Mouse (Mus musculus) Patski (cell line): ENCODE results near the gene Traf2. TPM values are rescaled to one million over a fixed set of nuclear protein-coding genes. Genes with fewer than 3 reads are reported as not detected.

Source experiments
- ATAC-seq: fragments of 100-300 bp; one replicate; pipeline ENCODE4 v1.8.0; 2021
- CTCF ChIA-PET: fragments of 350-600 bp; sonication (Branson Sonifier 250); formaldehyde crosslinking; loops from one replicate; lab custom pipeline; 2022; ENCODE audit warnings: inconsistent platforms; lab: Charles Lee
- POLR2A ChIA-PET: fragments of 350-600 bp; sonication (Branson Sonifier 250); formaldehyde crosslinking; loops from one replicate; lab custom pipeline; 2022; ENCODE audit warnings: antibody characterized with exemption, inconsistent platforms; lab: Charles Lee
- DNase-seq: peaks from one replicate; pipeline ENCODE4 v3.0.0-alpha.2; 2011; ENCODE audit warnings: low read depth, low spot score
- H3K27me3 ChIP-seq: fragments of 371-371 bp; one replicate; pipeline ENCODE4 v1.5.1; 2021
- CTCF ChIP-seq: fragments of 100-300 bp; IDR thresholded peaks from one replicate; pipeline ENCODE4 v1.5.1; 2021
- in situ Hi-C: fragments of 300-500 bp; cut with MboI; formaldehyde crosslinking; loops from 3 replicates; pipeline ENCODE4 v1.11.1; 2018; ENCODE audit warnings: low pct_unique_long_range_greater_than_20kb, mixed read lengths
- polyA plus RNA-seq: library from polyadenylated mRNA; unstranded; gene quantifications from one replicate; pipeline ENCODE4 v1.2.3, GENCODE M21; 2021

Gene Traf2
- polyA plus RNA-seq = 30.4 TPM

- POLR2A ChIA-PET = interaction anchor here (0.7 to 2.3 kb wide), 4 partner anchors 10 to 45 kb away, joined by 3 to 9 read pairs (median 6); partner anchors contain the start of genes C8g, Edf1 and Fbxw5
- H3K27me3 ChIP-seq = no peaks in the 10 kb centered on the region
- CTCF ChIA-PET = interaction anchor here (1.1 to 5.7 kb wide), 5 partner anchors 9 to 146 kb away, joined by 3 to 35 read pairs (median 5); partner anchors contain the start of gene Edf1
- ATAC-seq (peak; percentile 99), DNase-seq (peak; percentile 93)
- no peak for TF ChIP-seq CTCF
- in situ Hi-C loops = no loop called here
Measured at GRCm38 (mm10) chr2:25546811-25547491, at the start of gene Traf2. Traf2 (minus strand) TSS chr2:25546940.

- ChIA-PET CTCF (interaction anchor here (1.0 to 4.7 kb wide), 7 partner anchors 11 to 131 kb away, joined by 3 to 30 read pairs (median 4); partner anchors contain the start of genes Ajm1, Mamdc4, Paxx and Phpt1), POLR2A (interaction anchor here (0.6 kb wide), 1 partner anchor 59 kb away, joined by 5 read pairs; no protein-coding TSS in a partner anchor)
- no peak for TF ChIP-seq CTCF
- H3K27me3 ChIP-seq = no peaks in the 10 kb centered on the region
- DNase-seq (no peak), ATAC-seq (no peak)
- in situ Hi-C loops = no loop called here
Measured at GRCm38 (mm10) chr2:25591863-25592262, 45.1 kb upstream of the Traf2 start.

GRCm38 (mm10) chr2:25588227-25588907 lies 41.6 kb upstream of the Traf2 start:
- in situ Hi-C loops = no loop called here
- ChIA-PET CTCF (interaction anchor here (1.1 kb wide), 1 partner anchor 15 kb away, joined by 3 read pairs; no protein-coding TSS in a partner anchor), POLR2A (interaction anchor here (1.0 to 1.2 kb wide), 2 partner anchors 10 to 13 kb away, joined by 4 to 5 read pairs; partner anchors contain the start of gene Phpt1)
- DNase-seq (no peak), ATAC-seq (no peak)
- no peak for TF ChIP-seq CTCF
- H3K27me3 ChIP-seq = no peaks in the 10 kb centered on the region

- no peak for TF ChIP-seq CTCF
- ChIA-PET CTCF (interaction anchor here (1.1 to 1.5 kb wide), 2 partner anchors 11 to 16 kb away, joined by 3 read pairs; no protein-coding TSS in a partner anchor), POLR2A (interaction anchor here (1.3 kb wide), 1 partner anchor 8 kb away, joined by 4 read pairs; no protein-coding TSS in a partner anchor)
- no peaks in the 10 kb centered on the region for H3K27me3 ChIP-seq
- in situ Hi-C loops = no loop called here
- no peak for ATAC-seq
- no peak for DNase-seq
Measured at GRCm38 (mm10) chr2:25587290-25587689, 40.5 kb upstream of the Traf2 start.

GRCm38 (mm10) chr2:25585601-25586000 lies 38.9 kb upstream of the Traf2 start:
- H3K27me3 ChIP-seq = no peaks in the 10 kb centered on the region
- no peak for TF ChIP-seq CTCF
- in situ Hi-C loops = no loop called here
- DNase-seq (no peak), ATAC-seq (no peak)
- POLR2A ChIA-PET = no interaction called here
- CTCF ChIA-PET = no interaction called here

- ChIA-PET POLR2A (interaction anchor here (0.6 kb wide), 1 partner anchor 90 kb away, joined by 3 read pairs; no protein-coding TSS in a partner anchor), CTCF (no interaction called here)
- DNase-seq (no peak), ATAC-seq (no peak)
- in situ Hi-C loops = no loop called here
- no peak for TF ChIP-seq CTCF
- H3K27me3 ChIP-seq = no peaks in the 10 kb centered on the region
Measured at GRCm38 (mm10) chr2:25584856-25585255, 38.1 kb upstream of the Traf2 start.

GRCm38 (mm10) chr2:25584152-25584551 lies 37.4 kb upstream of the Traf2 start:
- H3K27me3 ChIP-seq = no peaks in the 10 kb centered on the region
- DNase-seq (no peak), ATAC-seq (no peak)
- in situ Hi-C loops = no loop called here
- no peak for TF ChIP-seq CTCF
- ChIA-PET POLR2A (no interaction called here), CTCF (no interaction called here)

GRCm38 (mm10) chr2:25583571-25583970 lies 36.8 kb upstream of the Traf2 start:
- CTCF ChIA-PET = no interaction called here
- in situ Hi-C loops = no loop called here
- TF ChIP-seq CTCF = no peak
- DNase-seq = no peak
- ATAC-seq = no peak
- H3K27me3 ChIP-seq = no peaks in the 10 kb centered on the region
- POLR2A ChIA-PET = no interaction called here

- in situ Hi-C loops = no loop called here
- no peak for TF ChIP-seq CTCF
- no peaks in the 10 kb centered on the region for H3K27me3 ChIP-seq
- no peak for ATAC-seq
- POLR2A ChIA-PET = no interaction called here
- DNase-seq = no peak
- CTCF ChIA-PET = no interaction called here
Measured at GRCm38 (mm10) chr2:25583120-25583481, 36.4 kb upstream of the Traf2 start.

- DNase-seq = no peak
- CTCF ChIA-PET = interaction anchor here (0.8 to 3.2 kb wide), 8 partner anchors 9 to 38 kb away, joined by 3 to 30 read pairs (median 4); partner anchors contain the start of genes Edf1 and Rabl6
Measured at GRCm38 (mm10) chr2:25582466-25583119, 35.9 kb upstream of the Traf2 start.

More at GRCm38 (mm10) chr2:25582466-25583119, 35.9 kb upstream of the Traf2 start:
- POLR2A ChIA-PET = interaction anchor here (0.8 kb wide), 1 partner anchor 26 kb away, joined by 3 read pairs; no protein-coding TSS in a partner anchor
- ATAC-seq = no peak
- no peaks in the 10 kb centered on the region for H3K27me3 ChIP-seq
- in situ Hi-C loops = no loop called here
- TF ChIP-seq CTCF = no peak
